Mouse (Mus musculus) CD4-positive helper T cell, adult 2 months (primary cell): Measurements from ENCODE around the gene Mc1r.
"Not testable (repeated sequence)": the region's sequence is repeated elsewhere in the genome, so short reads cannot be mapped to it uniquely, and the experiment has no call there.

Source experiments
- DNase-seq: peaks from one replicate; pipeline ENCODE4 v3.0.0-alpha.2; 2012; ENCODE audit warnings: low read depth, missing footprints, low spot score

The Mc1r gene

DNA sequence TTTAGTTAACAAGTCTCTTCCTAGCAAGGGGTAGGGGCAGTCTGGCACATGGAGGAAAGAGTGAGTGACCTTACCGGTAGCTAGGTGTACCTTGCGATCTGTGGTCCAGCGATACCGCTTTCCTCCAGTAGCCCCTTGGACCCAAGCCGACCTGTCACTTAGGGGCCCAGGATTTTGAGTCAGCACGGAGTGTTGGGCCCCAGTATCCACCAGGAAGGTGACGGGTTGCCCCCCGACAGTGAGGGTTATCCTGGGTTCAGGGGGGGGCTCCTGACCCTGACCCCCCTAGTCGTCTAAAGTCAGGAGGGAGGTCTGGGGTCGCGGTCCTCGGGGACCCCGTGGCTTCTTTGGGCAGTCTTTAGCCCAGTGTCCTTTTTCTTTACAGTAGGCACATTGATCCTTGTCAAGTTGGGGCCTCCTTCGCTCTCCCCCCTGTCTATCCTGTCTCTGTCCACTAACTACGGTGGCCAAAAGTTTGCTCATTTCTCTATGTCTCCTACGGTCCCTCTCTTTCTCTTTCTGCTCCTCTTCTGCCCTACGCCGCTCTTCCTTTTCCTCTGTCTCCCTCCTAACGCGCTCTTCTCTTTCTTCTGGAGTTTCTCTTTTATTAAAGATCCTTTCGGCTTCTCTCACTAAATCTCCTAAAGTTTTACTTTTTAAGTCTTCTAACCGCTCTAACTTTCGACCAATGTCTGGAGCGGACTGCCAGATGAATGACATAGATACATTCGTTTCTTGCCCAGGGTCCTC lies 24.9 kb downstream of the Mc1r start:
- DNase-seq = no peak

DNA sequence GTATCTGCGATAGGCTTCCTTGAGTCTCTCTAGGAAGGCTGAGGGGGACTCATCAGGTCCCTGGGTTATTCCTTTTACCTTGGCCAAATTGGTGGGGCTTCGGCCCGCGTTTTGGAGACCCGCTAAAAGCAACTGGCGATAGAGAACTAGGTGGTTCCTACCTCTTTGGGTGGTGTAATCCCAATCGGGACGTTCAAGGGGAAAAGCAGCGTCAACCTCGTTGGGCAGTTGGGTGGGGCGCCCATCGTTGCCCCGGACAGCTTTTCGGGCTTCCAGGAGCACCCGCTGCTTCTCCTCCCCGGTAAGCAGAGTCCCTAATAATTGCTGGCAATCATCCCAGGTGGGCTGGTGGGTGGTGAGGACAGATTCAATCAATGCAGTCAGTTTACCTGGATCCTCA lies 25.5 kb downstream of the Mc1r start:
- DNase-seq = no peak

DNA sequence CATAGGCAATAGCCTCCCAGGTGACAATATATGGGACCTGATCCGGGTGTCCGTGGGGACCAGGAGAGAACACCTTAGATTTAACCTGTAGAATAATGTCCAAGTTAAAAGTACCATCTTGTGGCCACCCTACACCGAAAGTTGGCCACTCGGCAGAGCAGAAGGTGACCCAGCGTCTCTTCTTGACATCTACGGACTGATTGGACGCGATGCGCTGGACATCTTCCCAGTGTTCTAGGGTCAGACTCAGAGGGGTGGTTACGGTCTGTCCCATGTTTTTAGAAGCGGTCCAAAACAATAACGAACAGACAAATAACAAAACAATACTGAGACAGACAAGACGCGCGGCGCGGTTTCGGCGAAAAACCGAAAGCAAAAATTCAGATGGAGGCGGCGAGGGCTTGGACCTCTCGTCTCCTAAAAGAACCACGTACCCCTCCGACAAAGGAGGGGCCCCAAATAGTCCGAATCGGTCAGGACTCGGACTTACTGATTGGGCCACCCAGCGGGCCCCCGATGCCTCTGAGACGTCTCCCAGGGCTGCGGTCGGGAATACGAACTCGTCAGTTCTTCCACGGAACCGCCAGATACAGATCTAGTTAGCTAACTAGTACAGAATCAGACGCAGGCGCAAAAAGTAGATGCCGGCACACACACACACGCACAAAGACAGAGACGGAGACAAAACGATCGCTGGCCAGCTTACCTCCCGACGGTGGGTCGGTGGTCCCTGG lies 26.5 kb downstream of the Mc1r start:
- not testable (repeated sequence) for DNase-seq

DNA sequence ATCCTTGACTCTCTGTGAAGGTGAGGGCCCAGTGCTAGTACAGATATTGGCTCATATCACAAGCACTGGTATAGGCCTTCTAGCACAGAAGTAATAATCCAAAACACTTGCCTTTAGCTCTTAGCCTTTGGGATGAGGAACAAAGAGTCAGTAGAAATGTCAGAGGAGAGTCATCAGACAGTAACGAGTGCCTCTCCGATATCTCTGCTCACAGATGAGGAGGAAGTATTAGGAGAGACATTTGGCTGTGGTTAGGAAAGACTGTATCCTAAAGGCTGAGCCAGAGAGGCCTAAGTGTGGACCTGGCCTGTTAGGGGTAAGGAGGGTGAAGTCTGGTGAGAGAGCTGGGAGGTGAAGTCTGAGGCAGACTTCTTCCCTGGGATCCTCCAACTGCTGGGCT lies 34.9 kb downstream of the Mc1r start:
- DNase-seq = no peak

DNA sequence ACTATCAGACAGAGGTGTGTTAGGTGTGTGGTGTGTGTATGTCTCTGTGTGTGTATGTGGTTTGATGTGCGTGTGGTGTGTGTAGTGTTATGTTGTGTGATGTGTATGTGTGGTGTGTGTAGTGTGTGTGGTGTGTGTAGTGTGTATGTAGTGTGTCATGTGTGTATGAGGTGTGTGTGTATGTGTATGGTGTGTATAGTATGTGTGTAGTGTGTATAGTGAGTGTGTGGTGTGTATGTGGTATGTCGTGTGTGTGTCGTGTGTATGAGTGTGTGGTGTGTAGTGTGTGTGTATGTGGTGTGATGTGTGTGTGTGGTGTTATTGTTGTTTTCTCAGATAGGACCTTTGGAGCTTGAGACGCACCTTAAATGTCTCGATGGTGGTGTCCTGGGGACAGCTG lies 35.4 kb downstream of the Mc1r start:
- no peak for DNase-seq

DNA sequence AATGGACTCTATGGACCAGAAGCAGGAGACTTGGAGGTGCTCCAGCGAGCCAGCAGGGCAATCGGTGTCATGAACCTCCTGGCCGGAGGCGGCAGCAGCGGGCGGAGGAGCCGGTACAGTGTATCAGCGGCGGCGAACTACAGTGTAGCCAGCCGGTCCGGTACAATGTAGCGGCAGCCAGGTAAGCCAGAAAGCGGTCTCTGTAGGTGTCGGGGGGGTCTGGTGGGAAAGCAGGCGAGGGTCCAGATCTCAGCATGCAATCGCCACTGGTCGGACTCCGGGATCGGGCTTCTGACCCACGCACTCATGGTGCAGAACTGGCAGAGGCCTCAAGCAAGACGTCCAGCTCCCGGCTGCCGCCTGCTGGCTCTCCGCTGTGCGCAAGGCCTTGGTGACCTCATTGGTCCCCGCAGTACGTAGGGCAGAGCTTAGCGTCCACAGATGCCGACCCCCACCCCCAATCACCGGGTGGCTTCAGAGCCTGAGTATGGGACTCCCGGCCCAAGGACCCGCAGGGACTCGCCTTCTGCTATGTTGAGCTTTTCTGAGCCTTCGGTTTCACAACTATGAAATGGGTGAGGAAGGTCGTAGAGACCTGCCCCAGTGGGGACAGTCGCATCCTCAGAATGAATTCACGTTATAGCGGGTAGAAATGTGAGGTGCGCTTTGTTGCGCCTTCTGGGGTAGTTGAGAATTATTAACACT lies 36.1 kb downstream of the Mc1r start:
- DNase-seq = peak; percentile 93

GRCm38 (mm10) chr8:123443576-123443921 lies 36.6 kb downstream of the Mc1r start:
- no peak for DNase-seq

DNA sequence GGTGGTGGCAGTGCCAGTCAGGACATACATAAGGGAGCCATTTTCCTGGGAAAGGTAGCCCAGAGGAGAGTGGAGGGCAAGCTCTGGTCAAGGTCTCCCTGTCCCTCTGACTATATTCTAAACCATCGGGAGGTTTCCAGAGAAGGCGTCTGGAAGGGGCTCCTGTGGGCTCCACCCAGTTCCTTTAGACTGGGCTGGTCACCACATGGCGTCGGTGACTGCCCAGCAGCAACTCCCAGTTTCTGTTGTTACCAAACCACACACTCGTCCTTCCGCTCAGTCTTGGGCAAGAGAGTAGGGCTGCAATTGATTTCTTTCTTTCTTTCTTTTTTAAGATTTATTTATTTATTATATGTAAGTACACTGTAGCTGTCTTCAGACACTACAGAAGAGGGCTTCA lies 37.2 kb downstream of the Mc1r start:
- DNase-seq = no peak

GRCm38 (mm10) chr8:123445981-123446380 lies 39.1 kb downstream of the Mc1r start:
- DNase-seq = no peak

DNA sequence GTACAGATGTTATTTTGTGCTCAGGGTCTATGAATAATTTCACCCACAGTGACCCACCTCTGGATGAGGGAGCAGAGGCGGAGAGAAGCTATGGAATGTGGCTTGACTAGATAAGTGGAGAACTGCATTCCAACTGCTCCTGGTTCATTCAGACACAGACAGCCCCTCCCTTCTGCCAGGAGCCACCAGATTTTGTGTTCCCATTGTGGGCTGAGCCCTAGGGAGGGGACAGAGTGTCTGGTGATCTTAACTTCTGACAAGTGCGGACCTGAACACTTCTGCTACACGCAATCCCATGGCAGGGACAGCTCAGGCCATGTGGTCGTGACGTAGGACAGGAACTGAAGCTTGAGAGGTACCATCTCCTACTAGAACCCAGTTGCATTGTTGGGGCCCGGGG lies 39.9 kb downstream of the Mc1r start:
- DNase-seq = no peak

DNA sequence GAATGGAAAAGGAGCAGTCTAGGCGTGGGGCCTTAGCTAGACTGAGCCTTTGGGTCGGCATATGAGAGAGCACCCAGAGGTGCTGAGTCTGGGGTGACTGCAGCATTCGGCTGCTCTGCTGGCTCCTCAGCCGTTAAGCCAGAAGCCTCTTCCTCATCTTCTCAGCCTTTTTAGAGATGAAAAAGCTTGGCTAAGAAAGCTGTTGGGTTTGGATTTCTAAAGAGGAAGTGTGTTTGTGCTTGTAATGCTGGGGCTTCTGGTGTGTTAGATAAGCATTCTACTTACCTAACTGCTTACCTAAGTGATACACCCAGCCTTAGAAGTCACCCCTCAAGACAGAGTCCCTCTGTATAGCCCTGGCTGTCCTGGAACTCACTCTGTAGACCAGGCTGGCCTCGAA lies 43.9 kb downstream of the Mc1r start:
- DNase-seq = no peak

DNA sequence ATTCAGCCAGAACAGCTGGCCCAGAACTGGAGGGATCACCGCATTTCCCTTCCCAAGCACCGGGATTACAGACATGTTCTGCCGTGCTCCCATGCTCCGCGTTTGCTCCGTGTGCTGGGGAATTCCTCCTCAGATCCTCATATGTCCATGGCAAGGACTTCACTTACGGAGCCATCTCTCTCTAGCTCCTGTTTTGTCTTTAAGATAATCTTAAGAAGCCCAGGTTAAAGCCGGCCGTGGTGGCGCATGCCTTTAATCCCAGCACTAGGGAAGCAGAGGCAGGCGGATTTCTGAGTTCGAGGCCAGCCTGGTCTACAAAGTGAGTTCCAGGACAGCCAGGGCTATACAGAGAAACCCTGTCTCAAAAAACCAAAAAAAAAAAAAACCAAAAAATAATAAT lies 44.8 kb downstream of the Mc1r start:
- not testable (repeated sequence) for DNase-seq

DNA sequence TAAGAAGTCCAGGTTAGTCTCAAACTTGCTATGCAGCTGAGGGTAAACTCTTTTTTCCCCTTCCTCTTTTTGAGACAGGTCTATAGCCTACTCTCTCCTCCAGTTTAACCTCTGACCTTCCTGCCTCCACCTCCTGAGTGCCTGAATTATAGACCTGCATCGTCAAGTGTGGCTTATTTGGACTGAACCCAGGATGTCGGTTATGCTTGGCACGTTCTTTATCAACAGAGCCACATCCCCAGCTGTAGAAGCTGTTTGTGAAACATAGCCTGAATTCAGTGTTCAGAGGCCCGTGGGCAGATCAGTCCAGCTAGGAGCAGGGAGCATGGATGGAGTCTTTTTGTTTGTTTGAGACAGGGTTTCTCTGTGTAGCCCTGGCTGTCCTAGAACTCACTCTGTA lies 45.2 kb downstream of the Mc1r start:
- no peak for DNase-seq

DNA sequence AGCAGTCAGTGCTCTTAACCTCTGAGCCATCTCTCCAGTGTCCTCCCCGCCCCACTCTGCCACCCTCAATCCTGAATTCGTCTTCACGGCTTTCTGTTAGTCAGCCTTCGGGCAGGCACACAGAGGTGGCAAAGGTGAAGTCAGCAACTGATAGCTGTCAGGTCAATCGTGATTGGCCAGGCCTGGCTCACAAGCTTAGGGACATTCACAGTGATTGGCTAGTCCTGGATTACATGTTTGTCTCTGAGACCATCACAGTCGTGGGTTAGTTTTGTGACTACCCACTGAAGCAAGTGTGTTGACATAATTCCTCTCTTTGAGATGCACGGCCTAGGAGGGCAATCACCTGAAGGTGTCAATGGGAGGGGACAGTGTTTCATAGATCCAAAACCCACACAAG lies 46.4 kb downstream of the Mc1r start:
- no peak for DNase-seq

GRCm38 (mm10) chr8:123453951-123454350 lies 47.0 kb downstream of the Mc1r start:
- DNase-seq = no peak

DNA sequence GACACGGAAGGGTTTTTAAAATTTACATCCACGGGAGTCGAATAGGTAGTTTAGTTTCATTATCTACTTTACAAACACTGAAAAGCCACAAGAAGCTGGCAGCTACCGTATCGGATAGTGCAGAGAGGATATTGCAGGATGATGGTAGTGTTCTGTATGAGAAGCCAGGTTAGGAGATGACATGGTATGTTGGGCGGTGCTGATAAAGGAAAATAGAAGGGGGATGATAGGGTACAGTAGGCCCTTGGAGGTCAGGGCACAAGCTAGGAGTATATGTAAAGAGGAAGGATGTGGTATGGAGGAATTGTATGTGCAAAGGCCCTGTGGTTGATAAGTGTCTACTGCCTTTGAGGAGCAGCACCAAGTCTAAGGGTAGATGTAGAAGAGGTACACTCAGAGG lies 47.7 kb downstream of the Mc1r start:
- no peak for DNase-seq
